Mouse (Mus musculus) small intestine, adult 2 months (tissue): ENCODE measurements at regions not wholly inside any gene's neighbourhood (a gene's known extent, or its start where the extent isn't known, plus 50 kb on each side); places are given as distances from the start of the nearest gene placed in this dataset.

Source experiments
- CTCF ChIP-seq: fragments of 200-500 bp; IDR thresholded peaks from 2 replicates; pipeline ENCODE4 v1.5.1; 2012; ENCODE audit warnings: low read depth, mild to moderate bottlenecking, control low read depth, inconsistent platforms, low read length, moderate library complexity, mixed read lengths; ENCODE audit not compliant: insufficient replicate concordance, insufficient read length; ENCODE audit errors: extremely low read depth
- POLR2A ChIP-seq: fragments of 200-500 bp; IDR thresholded peaks from 2 replicates; pipeline ENCODE4 v1.6.1; 2012; ENCODE audit warnings: low read depth, mild to moderate bottlenecking, control low read depth, inconsistent platforms, low read length, moderate library complexity

DNA sequence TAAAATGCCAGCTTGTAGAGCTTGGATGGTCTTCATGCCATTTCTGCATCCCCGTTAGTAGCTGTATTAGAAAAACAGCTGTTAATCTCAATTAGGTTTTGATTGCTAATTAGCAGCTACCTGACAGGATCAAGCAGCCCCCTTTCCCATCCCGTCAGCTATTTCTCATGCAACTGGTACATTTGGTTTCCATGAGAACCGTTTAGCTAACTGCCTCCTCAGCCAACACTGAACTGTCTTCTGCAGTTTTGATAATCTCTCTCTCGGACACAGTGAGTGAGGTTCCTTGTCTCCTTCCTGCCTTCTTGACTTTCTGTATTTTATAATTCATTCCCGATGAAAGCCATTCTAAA is 385.7 kb upstream of the Kif2a start:
- TF ChIP-seq CTCF = no peak
- no peak for TF ChIP-seq POLR2A
